Mouse (Mus musculus) liver, postnatal 0 days (tissue): Measurements from ENCODE around the gene Rasgef1b.

Experiments
- CTCF ChIP-seq: sonication (generic); IDR thresholded peaks from 2 replicates; pipeline ENCODE4 v1.5.1; 2016; ENCODE audit warnings: antibody characterized with exemption, low read depth
- EP300 ChIP-seq: IDR thresholded peaks from 2 replicates; pipeline ENCODE4 v1.6.1; 2016; ENCODE audit warnings: antibody characterized with exemption, low read depth, mild to moderate bottlenecking

DNA sequence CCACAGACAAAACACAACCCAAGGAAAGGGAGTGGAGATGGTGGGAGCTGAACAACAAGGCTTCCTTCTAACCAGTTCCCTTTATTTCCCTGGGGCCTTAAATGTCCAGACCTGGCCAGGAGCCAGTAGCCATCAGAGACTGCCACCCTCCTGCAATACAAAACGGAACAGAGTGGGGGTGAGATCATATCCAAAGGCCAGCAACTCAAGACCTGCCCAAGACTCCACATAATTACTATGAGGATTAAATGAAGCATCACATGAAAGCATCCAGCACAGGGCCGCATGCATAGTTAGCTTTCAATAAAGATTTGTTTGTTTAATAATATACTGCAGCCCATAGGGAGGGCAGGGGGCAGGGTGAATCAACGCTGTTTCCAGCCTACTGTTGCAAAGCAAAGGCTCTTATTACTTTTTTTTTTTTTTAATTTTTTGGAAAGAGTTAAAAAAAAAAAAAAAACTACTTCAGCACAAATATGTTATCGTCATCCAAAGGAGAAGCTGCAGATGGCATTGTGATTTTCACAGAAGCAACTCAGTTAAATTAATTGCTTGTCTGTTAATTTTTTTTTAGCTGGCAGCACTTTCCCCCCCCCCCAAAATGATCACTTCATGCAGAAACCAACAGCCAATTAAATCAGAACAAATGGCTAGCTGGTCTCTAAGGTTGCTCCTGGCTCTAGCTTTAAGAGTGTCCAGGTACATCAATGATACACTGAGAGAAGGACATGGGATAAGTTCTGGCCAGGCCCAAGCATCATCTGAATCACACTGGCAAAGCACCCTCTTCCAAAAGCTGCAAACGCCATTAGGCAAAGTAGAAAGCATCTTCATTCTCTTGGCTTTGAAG, 241.6 kb downstream of the Rasgef1b start:
- TF ChIP-seq CTCF = no peak
- no peak for TF ChIP-seq EP300
